Mouse (Mus musculus): ENCODE measurements at regions not wholly inside any gene's neighbourhood (a gene's known extent, or its start where the extent isn't known, plus 50 kb on each side); places are given as distances from the start of the nearest gene placed in this dataset.
A peak's percentile ranks its signal among the peaks of the same experiment; 100 is the strongest.

DNA sequence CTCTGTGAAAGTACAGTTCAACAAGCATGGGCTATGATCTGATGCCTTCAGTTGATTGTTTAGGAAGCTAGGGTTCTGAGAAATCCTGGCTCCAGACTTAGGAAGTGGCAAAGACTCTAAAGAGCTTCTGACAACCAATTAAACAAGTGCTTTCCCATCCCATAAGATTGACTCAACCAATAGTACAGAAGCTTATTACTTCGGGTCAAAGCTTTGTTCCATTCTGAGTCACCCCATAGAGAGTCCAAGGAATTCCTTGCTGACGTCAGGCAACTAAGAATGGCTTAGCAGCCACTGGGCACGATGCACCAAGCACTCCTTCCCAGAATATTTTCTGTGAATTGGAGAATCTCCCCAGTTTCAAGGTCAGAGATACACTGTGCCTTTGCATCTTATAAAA lies 59.0 kb upstream of the Ntm start:
- no peak for DNase-seq

DNA sequence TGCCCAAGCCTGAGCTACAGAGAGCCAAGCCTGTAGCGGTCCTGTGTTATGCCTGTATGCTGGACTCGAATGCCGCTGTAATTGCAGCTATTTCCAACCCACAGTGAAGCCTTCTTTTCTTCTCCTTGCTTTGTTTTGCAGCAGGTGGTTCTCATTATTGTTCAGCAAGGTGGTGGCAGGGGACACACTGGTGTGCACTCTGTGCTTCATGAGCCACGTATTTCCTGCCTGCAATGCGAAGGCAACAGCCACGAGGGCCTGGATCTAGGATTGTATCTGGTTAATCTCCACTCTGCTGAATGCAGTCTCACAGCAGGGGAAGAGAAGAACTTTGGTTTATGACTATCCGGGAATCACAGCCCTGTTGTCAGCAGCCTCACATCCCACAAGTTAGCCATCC lies 62.3 kb upstream of the Ntm start:
- DNase-seq, result no peak

DNA sequence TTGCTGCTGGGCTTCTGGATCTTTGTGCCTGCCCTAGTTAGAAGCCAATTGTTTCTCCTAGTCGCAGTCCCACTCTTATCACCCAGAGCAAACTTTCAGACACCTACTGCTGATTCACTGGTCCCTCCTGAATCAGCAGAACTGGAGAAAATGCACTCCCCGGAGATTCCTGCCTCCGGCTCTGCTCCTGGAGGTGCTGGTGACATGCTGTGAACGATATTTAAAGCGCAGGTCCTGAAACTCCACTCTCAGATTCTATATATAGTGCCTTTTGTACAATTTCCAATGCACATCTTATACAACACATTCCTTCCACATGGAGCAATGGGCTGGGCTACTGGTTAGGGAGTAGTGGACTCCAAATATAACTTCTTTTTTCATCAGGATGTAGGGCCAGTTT lies 64.0 kb upstream of the Ntm start:
- DNase-seq, result no peak

DNA sequence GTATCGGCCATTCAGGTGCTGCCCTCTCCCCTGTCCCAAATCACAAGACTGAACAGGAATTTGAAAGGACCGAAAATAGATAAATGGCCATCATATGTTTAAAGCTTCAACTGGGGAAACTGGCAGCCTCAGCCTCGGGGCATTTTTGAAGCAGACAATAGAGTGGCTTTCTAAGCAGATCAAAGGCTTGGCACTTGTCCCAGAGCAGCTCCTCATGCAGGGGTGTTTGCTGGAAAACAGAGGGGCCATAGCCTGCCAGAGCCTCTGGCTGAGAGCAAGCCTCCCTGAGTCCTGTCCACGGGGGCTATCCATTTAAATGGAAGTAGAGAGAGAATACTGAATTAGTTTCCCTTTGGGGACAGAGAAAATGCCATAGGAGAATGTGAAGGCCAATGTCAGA lies 77.5 kb upstream of the Ntm start:
- no peak for DNase-seq

DNA sequence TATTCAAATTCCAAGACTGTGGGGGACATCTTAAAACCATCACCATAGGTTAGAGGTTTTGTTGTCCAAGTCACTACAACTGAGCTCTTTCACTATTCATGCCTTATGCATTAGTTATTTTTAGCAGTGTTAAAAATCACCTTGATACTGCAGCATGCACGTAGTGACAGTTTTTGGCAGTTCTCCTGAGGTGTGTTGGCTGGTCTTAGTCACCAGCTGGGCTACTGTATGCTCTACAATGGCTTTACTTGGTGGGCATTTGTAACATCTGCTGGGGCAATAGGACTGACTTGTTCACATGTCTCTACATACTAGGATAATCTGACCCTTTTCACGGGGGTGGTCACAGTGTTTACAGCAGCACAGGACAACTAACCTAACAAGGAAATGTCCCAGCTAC lies 101.6 kb upstream of the Ntm start:
- no peak for DNase-seq

DNA sequence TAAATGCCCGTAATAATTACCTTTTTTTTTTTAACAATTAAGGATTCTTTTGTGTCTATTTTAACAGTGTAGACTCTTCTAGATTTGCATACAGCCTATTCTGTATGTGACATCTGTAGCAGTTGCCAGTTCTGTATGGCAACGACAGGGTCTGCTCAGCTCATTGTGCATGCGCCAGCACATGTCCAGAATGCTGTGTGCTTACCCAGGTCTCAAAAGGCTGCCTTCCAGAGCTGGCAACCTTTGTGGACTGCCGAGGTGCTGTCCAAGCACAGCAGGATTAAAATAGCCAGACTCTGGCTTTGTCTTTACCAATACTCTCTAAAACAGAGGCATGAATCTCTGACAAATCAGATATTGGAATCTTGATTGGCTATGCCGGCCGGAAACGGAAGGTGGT lies 105.0 kb upstream of the Ntm start:
- no peak for DNase-seq

DNA sequence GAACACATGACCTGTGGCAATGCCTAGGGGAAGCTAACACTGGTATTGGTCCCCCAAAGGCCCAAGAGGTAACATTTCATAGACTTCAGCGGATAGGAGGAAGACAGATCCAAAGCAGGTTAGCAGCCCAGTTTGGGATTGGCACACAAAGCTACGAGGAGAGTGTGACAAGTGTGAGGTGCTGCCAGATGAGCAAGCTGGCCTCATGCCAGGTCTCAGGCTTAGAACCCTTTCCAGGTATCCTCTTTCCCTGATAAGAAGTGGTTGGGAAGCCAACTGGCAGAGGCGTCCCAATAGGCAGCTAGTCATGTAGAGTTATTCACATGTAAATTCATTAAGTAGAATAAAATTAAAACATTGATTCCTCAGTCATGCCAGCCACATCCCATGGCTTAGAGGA lies 112.3 kb upstream of the Ntm start:
- no peak for DNase-seq

DNA sequence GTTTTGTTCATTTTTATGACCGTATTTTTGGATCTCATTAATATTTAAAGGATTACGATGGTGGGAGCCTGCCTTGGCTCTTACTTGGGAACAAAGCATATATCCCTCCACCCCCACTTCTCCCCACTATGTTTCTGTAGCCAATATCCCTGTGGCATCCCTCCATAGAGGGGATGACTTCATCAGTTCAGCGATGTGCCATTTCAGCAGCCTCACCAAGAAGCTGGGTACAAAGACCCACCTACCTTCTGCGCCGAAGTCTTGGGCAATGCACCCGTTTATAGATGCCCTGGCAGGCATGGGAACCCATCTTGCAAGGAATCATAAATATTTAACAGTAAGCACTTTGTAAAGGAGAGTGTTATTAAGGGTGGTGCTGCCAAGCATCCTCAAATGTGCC lies 113.1 kb upstream of the Ntm start:
- no peak for DNase-seq

DNA sequence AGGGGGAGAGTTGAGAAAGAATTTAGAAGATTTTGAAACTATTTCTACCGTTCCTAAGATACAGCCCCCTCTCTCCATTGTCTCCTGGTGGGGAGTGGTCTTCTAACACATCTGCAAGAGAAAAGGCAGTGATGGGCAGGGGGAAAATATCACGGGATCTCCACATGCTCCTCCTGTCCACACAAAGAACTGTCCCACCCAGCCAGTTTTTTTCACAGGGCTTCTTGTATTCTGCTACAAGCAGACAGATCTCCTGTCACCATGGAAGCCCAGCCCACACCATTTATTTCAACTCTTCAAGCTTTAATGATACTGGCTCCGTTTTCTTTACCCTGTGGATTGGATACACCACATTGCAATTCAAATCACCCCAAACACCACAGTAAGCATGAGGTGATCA lies 113.5 kb upstream of the Ntm start:
- DNase-seq, result no peak

DNA sequence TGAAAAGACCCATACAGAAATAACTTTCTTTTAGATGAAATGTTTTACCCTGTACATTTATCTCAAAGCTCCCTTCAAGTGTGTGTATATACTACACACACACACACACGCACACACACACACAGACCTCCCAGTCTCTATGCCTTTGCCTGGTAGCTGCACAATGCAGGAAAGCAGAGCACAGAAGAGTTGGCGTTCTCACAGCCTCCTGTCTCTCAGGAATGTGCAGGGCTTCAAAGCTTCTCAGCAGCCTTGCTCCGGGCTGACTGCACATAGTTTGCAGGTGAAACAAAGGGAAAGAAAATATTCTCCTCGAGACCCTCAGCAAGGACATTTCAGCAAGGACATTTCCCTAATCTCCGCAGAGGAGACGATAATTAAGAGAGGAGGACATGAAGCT lies 139.0 kb upstream of the Ntm start:
- DNase-seq, result no peak

DNA sequence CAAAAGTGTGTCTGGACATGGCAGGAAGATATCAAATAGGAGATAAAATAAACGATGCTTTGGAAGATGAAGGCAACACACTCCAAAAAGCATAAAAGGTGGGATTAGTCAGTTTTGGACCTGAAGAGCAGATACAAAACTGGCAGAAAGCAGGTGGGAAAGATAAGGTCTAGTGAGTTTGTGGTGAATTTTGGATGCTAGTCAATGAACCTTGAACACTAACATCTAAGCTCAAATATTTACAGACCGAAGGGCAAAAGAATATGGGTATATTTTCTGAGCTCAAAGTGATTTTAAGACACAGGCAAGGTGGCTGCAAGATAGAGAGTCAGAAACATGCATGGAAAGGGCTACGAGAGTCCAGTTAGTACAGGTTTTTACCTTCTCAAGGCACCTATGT lies 159.4 kb upstream of the Ntm start:
- DNase-seq, result no peak

DNA sequence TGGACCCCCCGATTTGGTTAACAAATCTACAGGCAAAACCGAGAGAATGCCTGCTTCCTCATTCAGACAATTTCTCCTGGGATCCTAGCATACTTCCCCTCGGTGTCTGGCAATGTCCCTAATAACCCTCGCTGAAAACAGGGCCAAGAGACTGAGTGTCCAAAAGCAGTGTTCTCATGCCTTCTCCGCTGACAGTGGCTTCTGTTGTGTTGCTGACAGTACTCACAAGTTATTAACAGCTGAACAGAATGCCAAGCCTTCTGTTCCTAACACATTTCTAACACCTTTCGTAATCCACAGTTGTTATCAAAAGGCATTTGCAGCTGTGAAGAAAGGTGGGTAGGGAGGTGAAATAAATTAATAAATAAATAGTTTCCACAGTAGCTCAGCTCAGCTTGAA lies 166.2 kb upstream of the Ntm start:
- no peak for DNase-seq

DNA sequence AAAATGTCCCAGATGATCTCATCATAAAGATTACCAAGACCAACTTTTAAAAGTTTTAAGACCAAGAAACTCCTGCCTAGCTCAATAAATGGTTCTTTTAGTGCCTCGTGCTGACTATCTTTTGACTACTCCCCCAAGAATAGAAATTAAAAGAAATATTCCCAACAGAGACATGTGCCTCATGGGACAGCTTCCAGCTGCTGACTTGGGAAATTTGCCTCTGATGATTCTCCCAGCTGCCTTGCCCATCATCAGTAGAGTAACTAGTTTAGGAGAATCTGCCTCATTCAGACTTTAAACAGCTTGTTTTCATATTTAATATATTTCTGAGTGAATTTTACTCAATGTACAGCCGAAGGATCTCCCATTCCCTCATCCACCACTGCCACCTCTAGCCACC lies 168.7 kb upstream of the Ntm start:
- DNase-seq, result no peak

DNA sequence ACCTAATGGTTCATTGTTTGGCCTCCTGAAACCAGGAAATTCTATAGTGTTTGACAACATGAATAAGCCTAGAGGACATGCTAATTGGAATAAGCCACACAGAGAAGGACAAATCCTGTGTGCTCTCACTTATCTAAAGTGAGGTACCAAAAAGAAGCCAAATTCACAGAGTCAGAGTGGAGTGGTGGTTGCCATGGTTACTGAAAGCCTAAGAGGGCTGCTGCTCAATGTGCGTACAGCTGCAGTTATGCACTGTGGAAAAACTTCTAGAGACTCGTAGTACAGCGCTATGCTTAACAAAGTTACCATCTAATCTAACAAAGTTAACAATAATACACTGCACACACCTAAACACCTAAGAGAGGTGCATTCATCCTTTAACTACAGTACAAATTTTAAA lies 171.4 kb upstream of the Ntm start:
- DNase-seq, result no peak

DNA sequence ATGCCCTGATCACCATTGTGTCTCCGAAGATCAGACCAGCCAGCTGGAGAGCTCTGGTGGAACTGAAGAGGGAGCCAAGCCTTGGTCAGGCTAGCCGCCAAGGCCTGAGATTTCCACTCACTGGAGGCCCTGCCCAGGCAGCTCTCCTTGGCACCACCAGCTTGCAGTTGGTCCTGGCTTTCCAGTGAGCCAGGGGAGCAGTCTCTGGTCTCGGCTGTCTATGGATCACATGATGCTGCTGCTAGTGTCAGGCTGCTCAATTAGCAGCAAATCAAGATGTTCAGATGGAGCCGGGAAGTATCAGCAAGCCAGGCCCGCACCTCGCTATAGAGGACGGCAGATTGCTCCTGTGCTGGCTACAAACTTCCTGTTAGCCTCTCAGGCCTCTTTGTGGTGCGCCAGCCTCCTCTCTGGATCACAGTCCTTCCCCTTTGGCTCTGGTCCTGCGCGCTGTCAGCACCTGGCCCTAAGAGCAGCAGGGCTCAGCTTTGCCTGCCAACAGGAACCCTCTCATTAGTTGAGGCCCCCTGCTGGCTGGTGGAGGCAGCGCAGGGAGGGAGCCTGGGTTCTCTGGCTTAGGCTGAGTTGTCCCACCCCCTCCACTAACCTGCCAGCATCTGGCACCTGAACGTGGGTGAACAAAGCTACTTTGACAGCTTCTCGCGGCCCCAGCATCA lies 174.8 kb upstream of the Ntm start:
- DNase-seq, result peak; percentile 4 to 8

DNA sequence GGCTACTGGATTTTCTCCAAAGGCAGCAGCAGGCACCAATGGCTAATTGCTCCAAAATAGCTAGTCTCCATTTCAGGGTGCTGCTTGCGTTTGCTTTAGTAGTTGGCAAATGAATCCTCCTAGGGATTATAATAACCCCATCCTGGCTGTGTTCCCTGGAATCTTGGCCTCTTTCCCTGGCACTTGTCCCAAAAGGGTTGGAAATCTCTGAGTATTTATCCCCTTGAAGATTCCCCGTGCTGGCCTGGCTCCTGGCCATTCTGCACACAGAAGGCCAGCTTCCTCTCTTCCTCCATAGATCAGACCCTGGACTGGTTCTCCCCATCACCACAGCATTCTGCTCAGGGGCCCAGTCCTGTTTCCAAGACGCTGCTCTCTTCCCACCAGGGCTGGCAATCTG lies 177.2 kb upstream of the Ntm start:
- no peak for DNase-seq

DNA sequence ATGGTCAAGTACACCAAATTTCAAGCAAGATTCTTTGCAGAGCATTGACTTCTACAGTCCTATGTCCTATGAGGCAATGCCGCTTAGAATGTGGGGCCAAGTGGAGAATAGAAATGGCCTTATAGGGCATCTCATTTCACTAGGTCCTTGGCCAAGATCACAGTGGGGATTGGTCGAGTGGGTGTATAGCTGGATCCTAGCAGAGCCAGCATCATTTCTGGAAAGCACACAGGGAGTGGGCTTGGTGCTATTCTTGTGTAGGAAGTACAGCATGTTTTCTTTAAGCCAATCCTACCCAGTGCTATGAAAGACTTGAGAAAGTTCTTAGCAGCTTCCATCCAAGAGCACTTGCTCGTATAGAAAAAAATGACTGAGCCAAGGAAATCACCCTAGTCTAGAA lies 178.2 kb upstream of the Ntm start:
- DNase-seq, result no peak

DNA sequence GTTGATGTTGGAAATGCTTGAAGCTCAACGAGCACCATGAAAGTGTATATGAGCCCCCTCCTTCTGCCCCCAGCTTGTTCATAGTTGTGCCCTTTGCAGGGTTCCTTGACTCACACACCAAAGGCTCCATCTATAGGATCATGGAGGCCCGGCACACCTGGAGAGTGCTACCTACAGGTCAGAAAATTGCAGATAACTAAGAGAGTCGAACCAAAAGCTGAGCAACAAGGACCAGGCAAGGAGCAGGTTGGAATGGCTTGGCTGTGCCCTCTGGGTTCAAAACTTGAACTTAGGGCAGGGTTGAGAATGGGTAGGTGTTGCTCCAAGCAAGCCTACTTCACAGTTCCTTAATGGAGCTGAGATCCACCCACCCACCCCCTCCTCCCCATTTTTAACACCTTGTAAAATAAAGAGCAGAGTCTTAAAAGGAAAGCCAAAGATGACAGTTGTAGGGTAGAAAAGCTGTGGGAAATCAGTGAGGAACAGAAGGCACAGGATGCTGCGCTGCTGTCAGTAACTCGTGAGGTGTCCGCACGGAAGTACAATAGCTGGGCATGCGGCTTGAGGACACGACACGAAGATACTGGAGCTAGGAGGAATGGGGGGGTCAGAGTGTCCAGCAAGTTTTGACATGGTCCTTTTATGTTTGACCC lies 180.0 kb upstream of the Ntm start:
- DNase-seq, result no peak

DNA sequence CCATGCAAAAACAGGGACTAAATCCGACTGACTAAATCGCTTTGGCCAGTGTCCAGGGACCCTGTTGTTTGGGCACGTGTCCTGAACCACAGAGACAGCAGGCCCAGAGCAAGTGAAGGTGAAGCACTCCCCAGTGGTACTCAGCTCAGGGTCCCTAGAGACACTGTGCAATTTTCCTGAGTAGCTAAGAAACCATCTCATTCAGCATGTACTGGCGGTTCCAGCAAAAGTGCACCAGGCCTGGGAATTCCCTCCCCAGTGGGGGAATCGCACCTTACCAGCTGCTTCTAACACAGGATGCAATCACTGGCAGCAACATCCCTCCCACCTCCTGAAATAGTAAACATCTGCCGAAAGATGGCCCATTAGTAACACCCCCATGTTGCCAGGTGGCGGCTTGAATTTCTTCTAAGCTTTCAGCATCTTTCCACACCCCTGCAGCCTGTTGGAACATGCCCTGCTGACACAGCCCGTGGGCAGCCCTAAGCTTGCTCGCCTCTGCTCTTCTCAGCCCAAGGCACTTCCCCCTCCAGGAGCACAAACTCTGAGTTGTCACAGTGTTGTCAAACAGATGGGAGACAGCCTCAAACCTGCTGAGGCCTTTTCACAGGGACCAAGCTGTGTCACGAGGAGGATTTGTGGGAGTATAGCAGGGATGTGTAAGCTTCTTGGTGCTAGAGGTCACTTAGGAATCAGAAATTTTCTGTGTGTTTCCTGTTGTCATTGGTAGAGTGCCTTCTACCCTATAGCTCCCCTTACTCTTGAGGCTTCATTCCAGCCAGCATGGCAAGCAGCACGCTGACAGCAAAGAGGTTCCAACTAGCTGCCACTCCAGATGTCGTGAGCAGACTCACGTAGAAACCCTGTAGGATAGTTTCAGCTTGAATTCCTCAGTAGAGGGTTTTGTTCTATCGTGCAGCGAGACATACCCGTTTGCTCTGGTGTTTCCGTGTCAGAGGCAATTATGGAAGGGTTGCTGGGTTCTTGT lies 186.8 kb upstream of the Ntm start:
- DNase-seq, result no peak

DNA sequence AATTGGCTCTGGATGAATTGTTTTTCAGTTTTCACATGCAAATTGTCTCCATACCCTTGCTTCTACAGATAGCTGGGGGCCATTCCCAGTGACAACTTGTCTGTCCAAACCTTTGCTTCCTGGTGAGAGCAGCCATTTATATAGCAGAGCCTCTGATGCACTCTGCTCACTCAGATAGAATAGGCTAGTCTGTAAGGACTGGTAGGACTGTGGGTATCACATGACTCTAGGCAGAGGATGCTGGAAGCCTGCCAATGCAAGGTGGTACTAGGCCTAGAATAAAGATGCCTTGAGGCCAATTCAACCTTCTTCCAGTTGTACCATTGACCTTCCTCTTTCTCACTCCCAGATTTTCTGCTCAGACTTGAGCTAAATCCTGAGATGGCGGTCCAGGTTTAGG lies 188.2 kb upstream of the Ntm start:
- no peak for DNase-seq

DNA sequence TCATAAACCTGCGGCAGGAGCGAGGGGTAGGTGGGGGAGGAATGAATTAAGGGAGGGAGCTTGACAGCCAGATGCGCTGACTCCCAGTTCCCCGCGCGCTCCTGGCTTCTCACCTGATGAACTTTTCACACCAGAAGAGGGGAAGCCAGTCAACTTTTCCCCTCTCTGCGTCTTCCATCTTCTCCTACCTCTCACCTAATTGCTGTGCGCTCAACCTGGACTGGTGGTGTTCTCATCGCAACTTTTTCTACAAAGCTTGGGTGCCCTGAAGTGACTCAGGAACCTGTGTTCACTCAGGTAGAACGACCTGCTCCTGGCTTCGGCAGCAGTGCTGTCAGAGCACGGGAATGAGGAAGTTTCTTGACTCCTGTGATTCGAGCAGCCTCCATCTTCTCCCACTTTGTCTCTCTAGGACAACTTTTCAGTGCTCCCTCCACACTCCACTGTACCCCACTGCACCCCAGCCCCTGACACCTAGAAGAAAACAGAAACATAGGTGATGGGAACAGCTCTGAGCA lies 203.4 kb upstream of the Ntm start:
- no peak for DNase-seq

DNA sequence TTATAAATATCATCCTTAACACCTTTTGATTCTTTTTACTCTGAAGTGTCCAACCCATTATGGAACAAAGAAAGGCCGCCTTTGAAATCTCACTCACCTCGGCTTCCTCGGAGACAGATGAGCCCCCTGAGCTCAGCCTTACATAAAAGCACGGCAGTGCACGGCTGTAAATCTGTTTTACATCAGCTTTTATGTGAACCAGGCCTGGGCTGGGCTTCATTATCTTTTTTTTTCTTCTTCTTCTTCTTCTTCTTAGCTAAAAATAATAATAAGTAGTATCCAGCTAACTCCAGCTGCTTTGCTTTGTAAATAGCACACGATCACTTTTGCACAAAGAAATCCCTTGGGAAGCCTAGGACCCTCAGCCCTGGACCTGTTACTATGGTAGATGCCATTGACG lies 204.3 kb upstream of the Ntm start:
- DNase-seq, result no peak

DNA sequence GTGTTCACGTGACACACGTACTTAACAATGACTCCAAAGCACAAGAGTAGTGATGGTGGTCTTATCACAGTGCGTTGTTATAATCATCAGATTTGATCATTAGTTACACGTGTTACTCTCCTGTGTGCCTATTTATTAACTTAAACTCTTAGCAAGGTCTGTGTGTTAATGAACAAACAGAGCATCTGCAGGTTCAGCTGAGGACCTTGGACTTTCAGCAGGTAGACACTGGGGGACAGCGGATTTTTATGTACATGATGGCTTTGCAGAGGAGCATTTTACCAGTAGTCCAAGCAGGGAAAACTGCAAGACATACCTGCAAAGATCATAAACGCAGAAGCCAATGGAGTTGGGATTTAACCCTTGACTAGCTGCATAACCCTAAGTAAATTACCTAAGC lies 211.7 kb upstream of the Ntm start:
- DNase-seq, result no peak

DNA sequence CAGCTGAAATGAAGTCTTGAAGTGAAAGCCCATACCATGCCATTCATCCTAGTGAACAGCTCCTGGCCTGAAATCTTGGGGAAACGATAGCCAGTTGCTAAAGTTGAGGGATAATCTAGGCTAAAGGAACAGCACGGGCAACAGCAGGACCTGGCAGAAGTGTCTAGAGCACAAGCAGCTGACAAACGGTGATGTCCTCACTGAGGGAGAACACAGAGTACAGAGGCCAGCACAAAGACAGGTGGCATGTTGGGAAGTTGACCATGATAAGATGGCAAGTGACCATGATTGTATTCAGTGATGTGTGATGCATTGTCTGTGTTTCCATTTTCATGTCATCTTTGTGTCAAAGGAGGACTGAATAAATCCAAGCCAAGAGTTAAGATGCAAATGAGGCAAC lies 212.4 kb upstream of the Ntm start:
- DNase-seq, result no peak

All from thymus, postnatal 36 days (tissue).